Mouse (Mus musculus): Measurements from ENCODE around the gene 1700025G04Rik.

DNA sequence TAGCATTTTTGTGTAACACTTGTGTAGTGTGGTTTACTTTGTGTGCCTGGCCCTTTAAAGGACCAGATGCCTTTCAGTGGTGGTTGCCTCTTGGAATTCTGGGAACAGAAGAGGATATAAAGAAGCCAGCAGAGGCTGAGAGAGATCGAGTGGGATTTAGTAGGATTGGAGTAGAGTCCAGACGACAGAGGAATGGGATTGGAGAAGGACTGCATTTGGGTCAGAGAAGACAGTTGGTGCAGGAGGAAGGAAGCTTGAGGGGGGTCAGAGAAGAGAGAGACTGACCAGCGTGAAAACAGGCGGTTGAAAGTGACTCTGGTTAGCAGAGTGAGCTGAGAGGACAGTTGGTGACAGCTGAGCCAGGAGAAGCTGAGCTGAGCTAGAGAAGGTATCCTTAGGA lies 142.4 kb downstream of the 1700025G04Rik start:
- TF ChIP-seq CTCF (IDR thresholded peaks at IDR 0.05; ENCODE audit: low read depth), result no peak
- no peak for TF ChIP-seq EP300 (IDR thresholded peaks at IDR 0.05; ENCODE audit: low read depth)
